Mouse (Mus musculus) adrenal gland (tissue): ENCODE measurements at regions not wholly inside any gene's neighbourhood (a gene's known extent, or its start where the extent isn't known, plus 50 kb on each side); places are given as distances from the start of the nearest gene placed in this dataset.

ENCODE experiments used
- intact Hi-C: fragments of 180-260 bp; cut with DNase I; formaldehyde crosslinking; loops from one replicate; pipeline ENCODE4 v1.15.1; 2025

DNA sequence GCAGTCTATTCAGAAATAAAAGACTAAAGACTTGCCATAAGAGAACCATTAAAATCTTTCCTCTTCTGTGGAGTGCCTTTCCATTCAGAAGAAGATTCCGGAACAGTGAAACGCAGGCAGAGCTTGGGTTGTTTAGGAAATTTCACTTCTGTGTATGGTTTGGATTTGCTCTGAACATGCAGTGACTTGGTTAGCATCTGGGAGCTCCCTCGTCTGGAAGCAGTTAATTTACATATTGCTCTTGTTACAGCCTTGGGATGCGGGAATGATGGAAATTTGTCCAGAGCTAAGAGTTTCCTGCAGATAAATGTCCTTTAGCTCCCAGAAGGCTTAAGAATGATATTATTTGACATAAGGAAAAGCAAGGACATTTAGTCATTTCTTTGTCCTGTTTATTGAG, 56.4 kb upstream of the Itga6 start:
- intact Hi-C loops, result no loop called here

DNA sequence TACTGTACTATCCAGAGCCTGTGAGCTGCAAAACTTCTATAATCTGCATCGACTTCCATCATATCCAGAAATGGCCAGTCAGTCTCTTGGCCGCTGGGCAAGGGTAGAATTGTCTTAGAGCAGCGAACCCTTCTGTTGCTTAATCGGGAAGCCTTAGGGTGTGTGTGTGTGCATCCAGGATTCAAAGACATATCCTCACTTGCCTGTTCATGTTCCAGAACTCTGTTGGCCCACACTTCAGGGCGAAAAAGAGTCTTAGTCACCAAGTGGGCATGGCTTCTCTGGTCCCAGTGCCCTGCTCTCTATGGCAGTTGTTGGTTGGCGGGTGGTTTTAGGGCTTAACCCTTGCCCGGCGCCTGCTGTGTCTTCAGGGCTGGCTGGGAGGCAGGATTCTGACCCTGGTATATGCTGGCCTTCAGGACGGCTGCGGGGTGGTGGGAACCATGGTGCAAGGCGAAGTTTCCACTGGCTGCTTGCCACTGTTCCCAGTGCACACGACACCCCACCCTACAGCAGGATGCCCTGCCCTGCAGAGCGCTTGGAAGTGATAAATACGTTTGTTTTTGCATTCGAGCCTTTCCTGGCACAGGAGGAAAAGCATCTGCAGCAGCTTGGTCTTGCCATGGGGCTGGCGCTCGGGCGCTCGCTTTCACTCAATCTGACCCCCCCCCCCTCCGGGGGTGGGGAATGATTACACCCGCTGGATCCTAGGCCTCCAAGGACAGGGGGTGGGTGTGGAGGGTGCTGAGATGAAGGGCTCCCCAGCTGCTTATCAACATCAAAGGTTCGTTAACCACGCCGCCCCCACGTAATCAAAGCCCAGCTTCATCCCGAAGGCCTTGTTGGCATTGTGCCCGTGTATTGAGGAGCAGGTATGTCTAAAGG, 54.9 kb upstream of the Itga6 start:
- intact Hi-C loops, result no loop called here

- intact Hi-C loops, result no loop called here
Observed at GRCm38 (mm10) chr2:71694758-71695310, 50.6 kb upstream of the Itga6 start.
